8 mouse cellular contexts compared by ENCODE assay signal in genomic region chr5:34636481-34637287, GRCm38 (mm10). TPM values are rescaled to one million over a fixed set of nuclear protein-coding genes. Genes with fewer than 3 reads are reported as not detected.
A peak's percentile ranks its signal among the peaks of the same experiment; 100 is the strongest.
DNase-seq lines count a peak whose midpoint lies in the region; ATAC-seq and TF ChIP-seq lines count a peak whose summit lies in the region.

TSS of gene Mfsd10 (minus strand) at chr5:34637212.

- H3K9me3 ChIP-seq in lung, postnatal 0 days (ENCODE audit: low read length) = no peaks in the 10 kb centered on the region

- WGBS in lung, postnatal 0 days = under 1% methylated on average over 48 of the region's 48 CpGs

- peak within 1 kb of the TSS; percentile 48 for H3K9ac ChIP-seq in lung, postnatal 0 days (replicated peaks; ENCODE audit: low read depth)

- TF ChIP-seq EP300 in lung, postnatal 0 days (IDR thresholded peaks at IDR 0.05) = no peak

- peak; percentile 71 for TF ChIP-seq CTCF in lung, postnatal 0 days (IDR thresholded peaks at IDR 0.05)

- H3K27me3 ChIP-seq in lung, postnatal 0 days (replicated peaks; ENCODE audit: insufficient read depth, low read length) = no peaks in the 10 kb centered on the region

- H3K4me1 ChIP-seq in lung, postnatal 0 days (ENCODE audit: insufficient read depth, low read depth, low read length) = peaks cover 3% of the 10 kb centered on the region; the same call in 1 of the 2 replicates

- ATAC-seq in hematopoietic stem cell, adult 5-6 weeks (replicated peaks in 1 of 2; ENCODE audit: insufficient read depth in 1 of 2, low FRiP score in 2 of 2, low TSS enrichment in 1 of 2, low read depth in 1 of 2, poor library complexity in 2 of 2, severe bottlenecking in 2 of 2) = peak; percentile 77 to 79
- ATAC-seq in lung, postnatal 0 days = peak; percentile 87

- H3K36me3 ChIP-seq in lung, postnatal 0 days (ENCODE audit: insufficient read depth, low read length) = peaks cover 11% of the 10 kb centered on the region

- peak within 1 kb of the TSS; percentile 77 for H3K27ac ChIP-seq in lung, postnatal 0 days (ENCODE audit: low read length)

- peak within 1 kb of the TSS; percentile 85 for H3K4me2 ChIP-seq in lung, postnatal 0 days (replicated peaks; ENCODE audit: low read depth, low read length)

- peak; percentile 86 for DNase-seq in MEL-GATA-1-ER (ENCODE audit: extremely low read depth, low read depth)
- peak; percentile 72 for DNase-seq in cerebellum, adult 8-10 months
- peak; percentile 79 for DNase-seq in forelimb bud, embryonic 11.5 days (ENCODE audit: low read depth, low spot score)
- DNase-seq in layer of hippocampus, adult 9-11 months = peak; percentile 86
- peak; percentile 93 for DNase-seq in lung, postnatal 0 days (ENCODE audit: low spot score)
- peak; percentile 82 for DNase-seq in ovary, postnatal 36 days (ENCODE audit: low spot score)
- DNase-seq in thymus, postnatal 25 days = peak; percentile 82

- peak within 1 kb of the TSS; percentile 55 for H3K4me3 ChIP-seq in lung, postnatal 0 days (ENCODE audit: low read depth, low read length)

RNA-seq across cellular contexts. Expression of gene Mfsd10, which starts in this region (rescaled TPM):
- 76.8 and 89.1 TPM in 2 replicates for total RNA-seq in hematopoietic stem cell, adult 5-6 weeks (2017)
- polyA plus RNA-seq in lung, postnatal 0 days (2015; fragmentation: Nextera tagmentation; extraction: Ambion mirVana) = 52.1 and 75.2 TPM in 2 replicates

Comparison
In these comparisons a context has a peak if more than half of its experiments do, and no peak if none do; other contexts are left out.
1. Peak in every context shown above with its lines: DNase-seq, ATAC-seq, H3K4me3 ChIP-seq and H3K27ac ChIP-seq.